Mouse (Mus musculus) heart, postnatal 4 days (tissue): ENCODE data around the gene Creb3l1. TPM values are rescaled to one million over a fixed set of nuclear protein-coding genes. Genes with fewer than 3 reads are reported as not detected.

Source experiments
- DNase-seq: peaks from one replicate; pipeline ENCODE4 v3.0.0; 2021
- total RNA-seq, 2 experiments: library from RNA; stranded (reverse); gene quantifications; 2 replicates each; pipeline ENCODE4 v1.2.3; 2021

Gene Creb3l1
- total RNA-seq, 2 experiments from 2014 or later: 16.9 to 18.5 TPM

DNA sequence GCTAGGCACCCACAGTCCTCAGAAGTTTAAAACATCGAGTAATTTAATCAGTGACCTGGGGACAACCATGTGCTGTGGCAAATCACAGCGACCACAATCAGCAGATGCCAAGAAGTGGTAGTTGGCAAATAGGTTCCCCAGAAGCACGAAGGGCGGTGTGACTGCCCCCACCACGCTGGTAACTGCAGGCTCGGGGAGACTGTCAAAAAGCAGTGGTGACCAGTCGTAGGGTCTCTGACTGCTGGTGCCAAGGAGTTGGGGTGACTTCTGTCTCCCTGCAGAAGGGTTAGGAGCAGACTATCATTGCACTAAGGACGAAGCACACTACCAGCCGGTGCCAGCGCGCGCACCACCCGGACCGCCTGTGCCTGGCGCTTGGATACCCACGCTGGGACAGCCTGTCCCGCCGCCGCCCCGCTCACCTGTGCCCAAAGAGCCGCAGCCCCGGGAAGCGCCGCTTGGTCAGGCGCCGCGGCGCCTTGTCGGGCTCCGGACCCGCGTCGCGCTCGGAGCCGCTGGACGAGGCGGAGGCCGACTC is 61.4 kb downstream of the Creb3l1 start:
- DNase-seq: peak; percentile 54

DNA sequence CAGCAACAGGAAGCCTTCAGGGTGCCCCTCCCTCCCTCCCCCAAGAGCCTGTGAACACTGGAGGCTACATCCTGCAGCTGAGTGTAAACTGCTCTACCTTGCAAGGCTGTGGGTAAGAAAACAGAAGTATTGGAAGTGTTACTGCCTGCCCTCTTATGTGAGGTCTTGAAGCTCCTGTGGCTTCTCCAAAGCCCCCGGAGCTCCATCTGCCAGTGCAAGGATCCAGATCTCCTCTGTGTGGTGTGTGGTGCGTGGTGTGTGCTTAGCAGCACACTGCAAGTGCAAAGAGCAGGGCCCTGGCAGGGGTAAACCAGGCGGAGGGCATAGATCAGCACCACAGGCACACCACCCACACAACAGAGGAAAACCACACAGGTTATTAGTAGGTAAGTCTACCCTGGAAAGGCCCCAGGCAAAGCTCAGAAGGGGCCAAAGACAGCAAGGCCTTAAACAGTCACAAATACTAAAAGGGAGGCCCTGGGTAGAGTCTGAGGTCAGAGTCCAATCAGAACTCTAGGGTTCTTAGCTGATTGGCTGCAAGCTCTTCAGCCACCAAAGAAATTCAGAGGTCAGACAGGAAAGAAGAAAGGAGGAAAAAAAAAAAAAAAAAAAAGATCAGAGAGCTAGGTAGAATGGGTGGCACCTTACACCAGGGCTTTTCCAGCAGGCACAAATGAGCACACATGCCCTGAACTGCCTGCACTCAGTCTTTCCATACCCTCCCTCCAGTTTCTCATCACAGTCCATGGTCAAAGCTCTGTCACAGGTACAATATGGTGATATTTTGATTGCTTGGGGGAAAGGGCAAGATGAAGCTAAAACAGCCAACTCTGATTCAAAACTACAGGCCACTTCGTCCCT is 62.2 kb downstream of the Creb3l1 start:
- DNase-seq: no peak

DNA sequence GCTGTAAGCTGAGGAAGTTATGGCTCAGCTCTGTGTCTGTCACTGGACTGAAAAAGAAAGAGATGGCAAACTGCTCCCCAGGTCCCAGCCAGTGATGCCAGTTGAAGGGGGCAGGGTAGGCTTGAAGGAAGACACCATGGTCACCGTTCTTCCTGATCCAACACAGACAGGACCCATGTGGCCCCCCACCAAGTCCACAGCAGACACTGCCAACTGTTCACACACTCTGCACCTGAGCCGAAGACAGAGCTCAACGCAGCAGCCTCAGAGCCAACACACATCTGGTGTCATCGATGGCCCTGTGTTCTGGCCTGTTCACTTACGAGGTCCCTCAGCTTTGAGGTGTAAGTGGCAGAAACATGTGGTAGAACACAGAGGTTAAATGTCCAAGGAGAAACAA is 63.8 kb downstream of the Creb3l1 start:
- DNase-seq: no peak

DNA sequence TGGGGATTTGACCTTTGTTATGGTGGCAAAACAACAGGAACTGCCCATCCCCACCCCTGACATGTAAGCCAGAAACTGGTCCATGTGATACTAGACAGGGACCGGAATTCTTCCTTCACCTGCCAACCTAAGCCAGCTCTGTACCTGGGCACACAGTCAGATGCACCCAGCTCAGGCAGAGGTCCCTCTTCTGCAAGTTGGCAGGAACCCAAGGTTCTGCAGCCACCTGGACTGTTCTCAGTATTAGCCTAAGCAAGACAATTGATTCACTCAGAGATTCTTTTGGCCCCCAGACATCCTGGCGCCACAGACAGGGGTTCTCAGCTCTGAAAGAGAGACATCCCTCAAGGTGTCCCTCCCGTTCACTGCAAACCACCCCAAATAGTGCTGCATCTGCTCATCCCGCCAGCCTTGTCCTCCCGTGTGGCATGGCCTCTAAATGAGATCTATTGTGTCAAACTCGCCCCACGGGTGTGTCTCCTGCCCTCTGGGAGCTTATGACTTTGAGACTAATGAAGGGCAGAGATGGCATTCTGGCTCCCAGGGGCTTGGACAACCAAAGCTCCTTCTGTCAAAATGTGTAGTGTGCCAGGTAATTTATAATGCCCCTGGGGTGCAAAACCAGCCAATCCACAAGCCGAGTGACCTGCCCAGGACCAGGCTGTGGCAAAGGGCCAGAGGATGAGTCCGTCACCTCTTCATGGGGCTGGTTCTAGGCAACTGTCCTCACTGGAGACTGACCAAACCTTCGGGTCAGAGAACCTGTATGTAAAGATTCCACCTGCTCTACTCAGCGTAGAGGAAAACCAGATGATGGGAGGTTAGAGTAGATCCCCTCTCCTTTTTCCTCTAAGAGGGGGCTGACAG is 64.5 kb downstream of the Creb3l1 start:
- no peak for DNase-seq

DNA sequence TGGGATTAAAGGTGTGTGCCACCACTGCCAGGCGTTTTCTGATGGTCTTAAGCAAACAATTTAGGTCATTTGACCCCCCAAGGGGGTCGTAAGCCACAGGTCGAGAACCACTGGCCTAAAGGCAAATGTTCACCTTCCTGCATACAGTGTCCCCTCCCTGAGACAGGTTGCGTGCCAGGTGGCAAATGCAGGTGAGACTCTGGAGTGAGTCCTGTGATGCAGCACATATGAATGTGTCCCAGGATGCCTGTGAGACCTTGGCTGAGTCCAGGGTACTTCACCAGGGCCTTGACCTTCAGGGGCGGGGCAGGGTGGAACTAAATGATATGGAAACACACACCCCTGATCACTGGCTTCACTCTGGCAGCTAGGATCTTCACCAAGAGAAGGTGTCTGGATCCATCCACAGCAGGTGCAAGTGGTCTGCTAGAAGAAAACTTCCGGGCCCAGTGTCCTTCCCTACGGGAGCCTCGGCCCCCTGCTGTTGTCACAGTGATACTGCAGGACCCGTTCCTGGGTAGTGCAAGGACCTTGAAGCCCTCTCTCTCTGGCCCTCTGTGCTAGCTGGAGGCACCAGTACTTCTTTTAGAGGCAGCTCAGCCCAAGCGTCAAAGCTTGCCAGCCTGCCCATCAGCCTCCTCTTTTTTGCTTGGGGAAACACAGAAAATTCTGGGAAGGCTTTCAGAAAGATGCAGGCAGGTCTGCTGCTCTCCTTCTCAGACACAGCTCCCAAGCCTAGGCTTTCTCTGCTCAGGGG is 65.4 kb downstream of the Creb3l1 start:
- peak; percentile 80 for DNase-seq

DNA sequence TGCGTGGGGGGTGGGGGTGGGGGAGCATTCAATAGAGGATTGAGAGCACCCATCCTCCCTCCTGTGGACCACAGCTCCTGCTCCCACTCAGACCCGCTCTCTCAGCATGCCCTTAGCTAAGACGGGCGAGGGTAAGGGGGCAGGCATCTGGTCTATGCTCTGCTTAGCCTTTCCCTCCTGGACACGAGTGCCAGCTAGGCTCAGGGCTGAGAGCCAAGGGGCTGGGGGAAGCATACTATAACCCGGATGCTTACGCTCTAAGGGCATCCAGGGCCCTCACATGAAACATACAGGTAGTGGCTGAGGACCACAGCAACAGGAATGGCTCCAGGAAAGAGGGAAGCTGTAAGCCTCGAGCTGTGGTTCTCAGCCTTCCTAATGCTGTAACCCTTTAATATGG is 66.3 kb downstream of the Creb3l1 start:
- DNase-seq: no peak

DNA sequence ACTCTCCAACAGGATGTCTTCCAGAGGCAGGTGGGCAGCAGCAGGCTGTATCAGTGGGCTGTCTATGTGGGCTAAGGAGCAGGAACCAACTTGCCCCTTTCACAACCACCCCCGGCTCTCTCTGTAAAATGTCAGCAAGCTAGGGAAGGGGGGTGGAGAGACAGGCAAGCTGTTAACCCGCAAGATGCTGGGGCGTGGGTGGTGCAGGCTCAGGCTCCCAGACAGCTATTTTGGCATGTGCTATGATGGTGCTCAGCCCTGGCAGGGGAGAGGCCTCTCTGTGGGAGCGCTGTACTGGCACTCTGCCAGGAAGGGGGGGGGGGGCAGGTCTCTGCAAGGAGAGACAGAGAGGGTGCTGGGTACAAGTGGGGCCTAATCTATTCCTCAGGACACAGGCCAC is 67.2 kb downstream of the Creb3l1 start:
- peak; percentile 53 for DNase-seq

DNA sequence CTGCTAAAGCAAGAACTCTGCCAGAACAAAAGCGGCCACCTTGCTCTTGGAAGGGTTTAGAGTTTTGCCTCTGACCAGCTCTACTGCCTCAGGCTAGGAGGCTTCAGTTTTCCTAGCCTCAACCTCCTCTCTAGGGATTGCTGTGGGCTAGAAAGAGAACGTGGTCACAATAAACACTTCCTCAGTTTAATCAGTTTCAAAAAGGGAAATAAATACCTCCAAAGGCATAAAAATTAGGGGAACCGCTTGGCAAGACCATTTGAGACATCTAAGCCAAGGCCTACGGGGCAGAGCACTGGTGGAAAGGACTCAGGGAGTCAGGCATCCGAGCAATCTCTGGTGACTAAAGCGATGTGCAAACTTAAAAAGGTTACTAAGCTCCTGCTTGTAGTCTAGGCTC is 68.4 kb downstream of the Creb3l1 start:
- DNase-seq: no peak

DNA sequence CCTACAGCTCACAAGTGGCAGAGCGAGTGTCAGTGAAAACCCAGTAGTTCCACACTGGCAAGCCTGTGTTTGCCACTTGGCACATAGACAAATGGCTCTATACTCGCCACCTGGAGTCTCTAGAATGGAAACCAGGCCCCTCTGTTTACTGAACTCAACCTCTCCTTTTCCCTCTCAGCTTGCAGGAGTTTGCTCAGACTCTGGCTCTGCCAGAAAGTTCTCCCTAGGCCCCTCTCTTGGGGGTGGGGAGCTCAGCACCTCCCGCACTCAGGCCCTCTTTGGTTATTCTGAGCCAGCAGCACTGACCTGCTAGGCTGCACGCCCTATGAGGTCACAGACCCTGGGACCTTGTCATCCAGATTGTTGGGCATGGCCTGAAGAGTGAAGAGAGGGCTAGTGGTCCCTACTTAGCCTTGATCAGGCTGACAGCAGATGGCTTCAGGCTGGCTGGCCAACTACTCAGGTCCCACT is 69.1 kb downstream of the Creb3l1 start:
- no peak for DNase-seq

DNA sequence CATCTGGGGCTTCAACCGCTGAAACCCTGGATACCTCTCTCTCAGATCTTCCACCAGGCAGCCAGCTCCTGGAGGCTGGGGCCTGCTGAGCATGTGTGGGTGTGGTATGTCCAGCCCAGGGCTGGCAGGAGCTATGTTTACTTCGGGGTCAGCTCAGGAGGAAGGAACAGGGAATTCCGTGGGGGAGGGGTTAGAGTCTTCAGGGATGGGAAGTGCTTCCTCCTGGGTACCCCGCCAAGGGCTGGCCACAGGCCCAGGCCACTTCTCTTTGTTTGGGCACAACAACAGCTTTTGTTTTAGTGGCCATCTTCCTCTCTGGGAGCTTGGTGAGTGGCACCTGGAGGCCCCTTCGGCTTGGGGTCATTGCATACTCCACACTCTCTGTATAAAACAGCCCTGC is 70.5 kb downstream of the Creb3l1 start:
- DNase-seq: peak; percentile 84

DNA sequence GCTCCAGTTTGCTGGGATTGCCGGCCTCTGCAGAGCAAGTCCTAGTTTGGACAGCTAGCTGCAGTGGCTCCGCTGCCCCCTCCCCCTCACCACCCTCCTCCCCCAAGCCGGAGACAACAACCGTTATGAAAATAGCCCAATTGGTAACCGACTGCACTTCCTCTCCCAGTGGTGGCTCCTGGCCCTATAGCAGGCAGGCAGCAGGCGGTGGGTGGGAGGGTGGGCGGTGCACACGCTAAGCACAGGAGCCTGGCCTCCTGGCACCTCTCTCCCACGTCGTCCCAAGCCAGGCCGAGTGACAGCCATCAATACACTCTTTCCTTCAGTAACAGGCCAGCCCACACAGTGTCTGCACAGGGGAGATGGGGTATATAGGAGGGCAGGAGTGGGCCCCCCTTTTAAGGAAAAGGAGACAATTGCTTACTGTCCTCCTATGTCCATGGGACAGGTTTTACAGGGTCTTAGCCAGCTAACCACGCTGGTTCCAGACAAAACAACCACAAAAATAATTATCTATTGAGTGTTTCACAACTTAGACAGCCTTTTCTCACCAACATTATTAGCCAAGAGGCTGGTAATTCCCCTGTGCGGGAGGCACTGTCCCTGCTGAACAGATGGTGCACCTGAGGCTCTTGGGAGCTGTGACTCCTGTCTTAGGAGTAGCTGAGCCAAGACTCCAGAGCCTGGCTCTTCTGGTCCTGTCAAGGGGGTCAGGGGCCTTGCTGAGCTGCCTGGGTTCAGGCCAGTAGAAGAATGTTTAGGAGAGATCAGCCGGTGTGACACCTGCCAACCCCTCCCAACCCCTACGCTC is 73.8 kb downstream of the Creb3l1 start:
- DNase-seq: peak; percentile 72

DNA sequence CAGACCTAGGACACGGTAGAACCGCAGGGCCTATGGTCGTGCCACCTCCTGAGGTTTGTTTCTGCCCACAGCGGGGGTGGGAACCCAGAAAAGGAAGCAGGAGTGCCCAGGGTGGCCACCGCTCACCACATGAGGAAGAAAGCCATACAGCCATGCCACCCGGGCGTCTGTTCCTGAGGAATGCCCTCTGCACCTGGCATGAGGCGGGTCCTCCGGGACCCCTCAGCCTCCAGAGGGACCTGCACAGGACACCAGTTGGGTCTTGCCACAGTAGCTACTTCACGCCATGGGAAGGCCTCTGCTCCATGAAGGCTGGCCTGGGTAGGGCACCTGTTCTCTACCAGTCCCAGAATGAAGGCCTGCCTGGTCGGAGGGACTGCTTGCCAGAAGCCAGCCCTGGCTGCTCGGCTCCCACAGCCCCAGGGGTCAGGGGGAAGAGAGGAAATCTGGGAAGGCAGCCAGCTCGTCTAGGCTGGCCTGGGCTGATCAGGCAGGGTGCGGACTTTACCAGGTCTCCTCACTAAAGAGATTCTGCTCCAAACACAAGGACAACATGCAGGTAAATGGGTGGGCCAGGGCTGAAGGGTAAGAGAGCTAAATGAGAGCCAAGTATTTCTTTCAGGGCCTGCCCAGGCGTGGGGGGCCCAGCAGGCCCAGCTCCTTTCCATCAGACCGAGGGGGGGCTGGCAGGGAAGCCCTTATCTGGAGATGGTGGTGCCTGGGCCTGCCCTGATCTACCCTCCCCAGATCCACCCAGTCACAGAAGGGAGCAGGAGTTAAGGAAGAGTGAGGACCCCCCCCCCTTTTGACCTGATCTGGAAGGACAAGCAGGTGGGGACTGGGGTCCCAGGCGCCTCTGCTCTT is 74.7 kb downstream of the Creb3l1 start:
- peak; percentile 83 for DNase-seq

DNA sequence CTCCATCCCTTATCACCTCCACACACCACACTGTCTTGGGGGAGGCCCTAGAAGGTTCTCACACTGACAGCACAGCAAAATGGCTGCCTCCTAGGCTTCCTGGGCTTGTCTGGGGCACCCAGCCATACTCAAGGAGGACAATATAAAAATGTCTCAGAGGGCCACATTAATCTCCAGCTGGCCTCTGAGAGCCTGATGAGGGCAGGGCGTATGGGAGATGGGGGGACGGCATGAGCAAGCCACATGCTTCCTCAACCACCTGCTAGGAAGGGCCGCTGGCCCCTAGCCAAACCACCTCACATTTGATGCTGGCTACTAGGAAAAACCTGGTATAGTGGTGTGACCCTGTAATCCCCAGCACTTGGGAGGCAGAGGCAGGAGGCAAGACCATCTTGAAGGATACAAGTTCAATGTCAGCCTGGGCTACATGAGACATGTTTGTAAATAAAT is 75.5 kb downstream of the Creb3l1 start:
- DNase-seq: no peak

DNA sequence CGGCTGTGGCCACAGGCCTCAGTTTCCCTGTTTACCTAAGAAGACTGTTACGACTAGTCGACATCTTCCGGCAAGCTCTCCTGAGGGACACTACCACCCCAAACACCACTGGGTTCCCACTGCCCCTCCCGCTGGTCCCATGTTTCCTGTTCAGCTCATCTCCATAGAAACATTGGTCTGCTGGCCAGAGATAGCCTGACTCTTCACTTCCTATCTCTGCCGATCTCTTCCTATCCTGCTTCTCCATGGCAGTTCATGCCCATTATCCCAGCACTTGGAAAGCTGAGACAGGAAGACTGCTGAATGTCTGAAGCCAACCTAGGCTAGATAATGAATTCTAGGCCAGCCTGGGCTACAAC is 76.2 kb downstream of the Creb3l1 start:
- no peak for DNase-seq

DNA sequence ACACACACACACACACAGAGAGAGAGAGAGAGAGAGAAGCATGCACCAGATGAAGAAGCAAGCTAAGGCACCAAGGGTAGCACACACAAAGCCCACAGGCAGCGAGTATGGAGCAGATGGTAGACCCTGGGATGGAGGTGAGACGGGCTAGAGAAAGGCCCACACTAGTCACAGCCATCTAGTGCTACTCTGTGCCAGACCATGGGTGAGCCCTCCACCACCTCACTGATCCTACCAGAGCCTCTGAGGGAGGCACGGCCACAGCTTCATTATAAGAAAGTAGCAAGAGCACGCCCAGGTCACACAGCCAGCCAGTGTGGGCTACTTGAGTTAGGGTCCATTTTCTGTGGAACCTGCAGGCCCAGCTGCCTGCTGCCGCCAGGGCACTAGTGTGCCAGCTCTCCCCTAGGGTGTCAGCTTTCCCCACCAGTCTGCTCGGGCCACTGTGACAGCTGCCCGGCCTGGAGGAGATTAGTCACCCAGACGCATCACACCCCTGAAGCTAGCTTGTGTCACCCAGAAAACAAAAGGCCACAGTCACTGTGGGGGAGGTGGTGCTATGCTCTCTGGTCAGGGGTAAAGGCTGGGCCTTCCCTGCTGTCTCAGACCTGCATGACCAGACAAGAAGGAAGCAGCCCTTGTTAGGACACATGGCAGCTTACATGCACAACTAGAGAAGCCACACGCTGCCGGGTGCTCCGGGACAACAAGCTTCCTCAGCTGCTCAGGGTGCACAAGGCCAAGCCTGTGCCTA is 76.7 kb downstream of the Creb3l1 start:
- DNase-seq: peak; percentile 51

DNA sequence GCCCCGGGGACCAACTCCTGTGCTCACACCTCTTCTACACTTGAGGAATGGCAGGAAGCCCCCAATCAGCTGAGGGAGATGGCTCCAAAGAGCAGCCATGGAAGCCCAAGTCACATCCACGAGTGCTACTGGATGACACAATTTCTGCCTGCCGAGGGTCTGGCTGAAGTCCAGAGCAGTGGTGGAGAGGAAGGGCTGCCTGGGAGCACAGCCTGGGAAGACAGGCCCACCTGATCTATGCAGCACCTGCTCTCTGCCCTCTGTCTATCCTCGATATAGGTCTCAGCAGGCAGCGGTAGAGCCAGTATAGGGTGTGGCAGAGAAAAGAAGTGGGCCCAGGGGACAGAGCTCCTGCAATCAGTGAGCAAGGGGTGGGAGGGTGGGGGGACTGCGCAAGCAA is 77.5 kb downstream of the Creb3l1 start:
- peak; percentile 69 for DNase-seq

DNA sequence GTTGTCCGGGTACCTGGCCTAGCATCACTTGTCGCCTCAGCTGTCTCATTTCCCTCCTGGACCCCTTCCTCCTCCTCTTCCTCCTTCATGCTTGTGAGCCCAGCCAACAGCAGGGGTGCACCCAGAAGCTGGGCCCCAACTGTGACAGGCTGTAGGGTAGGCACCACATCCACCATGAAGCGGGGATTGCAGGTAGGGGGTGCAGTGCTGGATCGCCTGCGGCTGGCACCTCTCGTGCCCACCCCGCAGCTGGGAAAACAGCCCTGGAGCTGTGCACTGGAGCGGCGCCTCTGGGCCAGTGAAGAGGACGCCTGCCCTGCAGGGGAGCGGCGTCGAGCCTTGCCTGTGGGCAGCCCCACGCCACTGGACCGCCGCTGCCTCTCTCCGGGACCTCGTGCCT is 78.8 kb downstream of the Creb3l1 start, which contains the start of gene Gm9821:
TSS of gene Gm9821 (plus strand) at position 221 of the 400 bp plus-strand sequence.
- no peak for DNase-seq

DNA sequence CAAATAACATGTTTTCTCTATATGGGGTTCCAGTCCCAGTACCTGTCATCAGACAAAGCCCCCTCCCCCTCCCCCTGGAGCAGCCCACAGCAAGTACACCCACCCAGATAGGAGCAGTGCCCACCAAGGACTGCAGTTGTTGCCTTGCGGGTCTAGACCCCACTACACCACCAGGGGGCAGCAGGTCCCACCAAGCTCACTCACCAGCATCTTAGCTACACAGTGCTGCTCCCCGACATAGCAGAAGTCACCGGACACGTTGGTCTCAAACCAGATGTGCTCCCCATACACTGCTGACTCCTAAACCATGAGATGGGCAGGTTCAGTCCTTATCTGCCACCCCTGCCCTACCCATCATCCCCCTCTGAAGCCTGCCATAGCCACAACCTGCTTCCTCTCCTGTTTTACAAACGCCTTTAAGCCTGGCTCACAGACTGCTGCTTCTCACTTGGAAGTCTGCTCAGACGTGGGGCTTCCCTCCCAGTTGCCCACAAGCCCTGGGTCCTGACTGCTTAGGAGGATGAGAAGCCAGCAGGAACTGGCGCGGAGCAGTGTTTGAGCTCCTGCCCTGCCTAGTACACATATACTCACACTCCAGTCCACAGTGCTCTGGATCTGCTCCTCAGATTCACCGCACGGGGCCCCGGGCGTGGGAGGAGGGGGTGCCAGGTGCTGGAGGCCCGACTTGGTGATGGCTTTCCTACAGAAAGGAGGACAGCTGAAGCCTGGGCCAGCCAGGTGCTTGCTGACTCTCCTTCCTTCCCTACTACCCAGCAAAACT is 79.9 kb downstream of the Creb3l1 start:
- peak; percentile 88 for DNase-seq

DNA sequence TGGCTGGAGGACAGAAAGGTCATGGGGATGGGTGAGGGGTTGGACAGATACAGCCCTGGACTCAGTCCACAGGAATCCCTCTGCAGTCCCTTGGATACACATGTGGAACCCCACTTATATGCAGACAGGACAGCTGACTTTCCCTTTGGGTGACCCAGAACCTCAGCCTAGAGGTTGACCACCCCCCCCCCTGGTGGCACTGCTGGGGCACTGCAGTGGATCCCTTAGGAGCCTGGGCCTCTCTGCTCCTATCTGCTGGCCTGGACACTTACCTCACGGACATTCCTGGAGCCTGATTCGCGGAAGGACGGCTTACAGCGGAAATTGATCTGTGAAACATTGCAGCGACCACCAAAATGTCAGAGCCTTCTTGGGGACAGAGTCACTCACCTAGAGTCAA is 81.9 kb downstream of the Creb3l1 start:
- no peak for DNase-seq
